In genomic region chr10:122858904-122859641, GRCm38 (mm10) we compare ENCODE assay signal across 10 mouse cellular contexts.
A peak's percentile ranks its signal among the peaks of the same experiment; 100 is the strongest.
DNase-seq lines count a peak whose midpoint lies in the region; ATAC-seq and TF ChIP-seq lines count a peak whose summit lies in the region.
"Had no signal": no experiment of that assay in that cellular context is flagged by ENCODE, and none has a peak within 500 bp of the region (broad histone marks: within the 10 kb centered on the region; RNA-seq: fewer than 3 reads in every experiment).

No protein-coding gene starts in this region.

- WGBS in heart, embryonic 16.5 days, result 50% methylated on average over 8 of the region's 8 CpGs
- 76% methylated on average over 8 of the region's 8 CpGs for WGBS in liver, adult 2 months
- WGBS in liver, embryonic 12.5 days (ENCODE audit: insufficient replicate concordance), result 67% methylated on average over 8 of the region's 8 CpGs
- WGBS in intestine, embryonic 14.5 days, result 74% methylated on average over 8 of the region's 8 CpGs
- WGBS in thymus, adult 2 months, result 96% methylated on average over 8 of the region's 8 CpGs

- no peaks in the 10 kb centered on the region for H3K9me3 ChIP-seq in heart, embryonic 16.5 days (replicated peaks; ENCODE audit: control insufficient read depth, low read length)
- no peaks in the 10 kb centered on the region for H3K9me3 ChIP-seq in liver, embryonic 12.5 days (replicated peaks)
- H3K9me3 ChIP-seq in intestine, embryonic 14.5 days (ENCODE audit: control insufficient read depth, low read length), result no peaks in the 10 kb centered on the region

- no peaks in the 10 kb centered on the region for H3K79me2 ChIP-seq in liver, adult 2 months (ENCODE audit: control insufficient read depth, insufficient read depth, low read length)

- no peak for ATAC-seq in heart, embryonic 16.5 days (replicated peaks; ENCODE audit: extremely low read depth, insufficient read depth, low FRiP score)
- no peak for ATAC-seq in liver, embryonic 12.5 days
- no peak for ATAC-seq in intestine, embryonic 14.5 days (replicated peaks; ENCODE audit: low FRiP score, low TSS enrichment, low read depth)
- ATAC-seq: CD4-positive, CD25-positive, alpha-beta regulatory T cell, adult 4 months had no signal

- no peaks in the 10 kb centered on the region for H3K27me3 ChIP-seq in heart, embryonic 16.5 days (ENCODE audit: control insufficient read depth, insufficient read depth, low read length)
- H3K27me3 ChIP-seq in liver, adult 2 months (ENCODE audit: control insufficient read depth, insufficient read depth, low read length), result no peaks in the 10 kb centered on the region
- no peaks in the 10 kb centered on the region for H3K27me3 ChIP-seq in liver, embryonic 12.5 days (replicated peaks)
- H3K27me3 ChIP-seq in intestine, embryonic 14.5 days (replicated peaks; ENCODE audit: control insufficient read depth, insufficient read depth, low read length), result no peaks in the 10 kb centered on the region
- no peaks in the 10 kb centered on the region for H3K27me3 ChIP-seq in thymus, adult 2 months (ENCODE audit: control insufficient read depth, insufficient read depth, low read length)

- H3K27ac ChIP-seq in heart, embryonic 16.5 days (ENCODE audit: low read length), result peak overlapping the region; percentile 69
- no peak overlapping the region for H3K27ac ChIP-seq in liver, adult 2 months (replicated peaks; ENCODE audit: insufficient read depth, low read depth, low read length)
- H3K27ac ChIP-seq in liver, embryonic 12.5 days, result no peak overlapping the region
- H3K27ac ChIP-seq in intestine, embryonic 14.5 days (ENCODE audit: low read depth), result peak overlapping the region; percentile 69; the same call in 1 of the 2 replicates
- H3K27ac ChIP-seq in thymus, adult 2 months (ENCODE audit: control insufficient read depth, insufficient read depth, low read length), result no peak overlapping the region
- H3K27ac ChIP-seq: liver, embryonic 14.5 days had no signal

- H3K4me3 ChIP-seq in heart, embryonic 16.5 days (ENCODE audit: low read length), result no peak overlapping the region
- no peak overlapping the region for H3K4me3 ChIP-seq in liver, adult 2 months (ENCODE audit: insufficient read depth, low read depth, low read length)
- H3K4me3 ChIP-seq in liver, embryonic 12.5 days, result no peak overlapping the region
- no peak overlapping the region for H3K4me3 ChIP-seq in intestine, embryonic 14.5 days (ENCODE audit: low read depth, low read length)
- H3K4me3 ChIP-seq in thymus, adult 2 months (ENCODE audit: control insufficient read depth, insufficient read depth, low read length), result no peak overlapping the region

- H3K36me3 ChIP-seq in heart, embryonic 16.5 days (ENCODE audit: control insufficient read depth, insufficient read depth), result no peaks in the 10 kb centered on the region
- no peaks in the 10 kb centered on the region for H3K36me3 ChIP-seq in liver, adult 2 months (ENCODE audit: control insufficient read depth, insufficient read depth, low read length)
- no peaks in the 10 kb centered on the region for H3K36me3 ChIP-seq in liver, embryonic 12.5 days
- no peaks in the 10 kb centered on the region for H3K36me3 ChIP-seq in intestine, embryonic 14.5 days (ENCODE audit: control insufficient read depth, insufficient read depth, low read length)
- H3K36me3 ChIP-seq in thymus, adult 2 months (ENCODE audit: control insufficient read depth, insufficient read depth, low read length), result peaks cover 15% of the 10 kb centered on the region

- no peak for TF ChIP-seq POLR2A in liver, adult 2 months (IDR thresholded peaks at IDR 0.05; ENCODE audit: extremely low read depth, insufficient read depth, low read length)
- no peak for TF ChIP-seq POLR2A in thymus, adult 2 months (IDR thresholded peaks at IDR 0.05; ENCODE audit: control insufficient read depth, extremely low read depth, insufficient read depth, low read length, poor library complexity)

- H3K9ac ChIP-seq in heart, embryonic 16.5 days (ENCODE audit: low read length), result no peak overlapping the region
- no peak overlapping the region for H3K9ac ChIP-seq in liver, adult 2 months (ENCODE audit: low read depth, low read length)
- H3K9ac ChIP-seq in liver, embryonic 12.5 days, result no peak overlapping the region
- H3K9ac ChIP-seq in intestine, embryonic 14.5 days (ENCODE audit: low read length), result no peak overlapping the region
- H3K9ac ChIP-seq: liver, embryonic 14.5 days had no signal

- peaks cover 38% of the 10 kb centered on the region for H3K4me1 ChIP-seq in heart, embryonic 16.5 days (ENCODE audit: control insufficient read depth, insufficient read depth, low read length)
- H3K4me1 ChIP-seq in liver, adult 2 months (ENCODE audit: control insufficient read depth, insufficient read depth, low read length), result no peaks in the 10 kb centered on the region
- H3K4me1 ChIP-seq in liver, embryonic 12.5 days, result peaks cover 15% of the 10 kb centered on the region; the same call in 1 of the 2 replicates
- peaks cover 13% of the 10 kb centered on the region for H3K4me1 ChIP-seq in intestine, embryonic 14.5 days (replicated peaks; ENCODE audit: control insufficient read depth, insufficient read depth, low read length)
- H3K4me1 ChIP-seq in thymus, adult 2 months (replicated peaks; ENCODE audit: control insufficient read depth, insufficient read depth, low read length), result peaks cover 6% of the 10 kb centered on the region; the same call in 1 of the 2 replicates

- no peak overlapping the region for H3K4me2 ChIP-seq in heart, embryonic 16.5 days (ENCODE audit: low read depth, low read length)
- H3K4me2 ChIP-seq in liver, embryonic 12.5 days, result no peak overlapping the region
- H3K4me2 ChIP-seq in intestine, embryonic 14.5 days (ENCODE audit: low read length), result no peak overlapping the region

- no peak for DNase-seq in heart, adult 9 months (ENCODE audit: low spot score in 2 of 2)
- DNase-seq in liver, adult 2 months (ENCODE audit: extremely low read depth, low read depth, low spot score), result peak; percentile 29
- DNase-seq in intestine, embryonic 14.5 days (ENCODE audit: low spot score), result no peak
- peak; percentile 30 to 67 for DNase-seq in lung, postnatal 4 days
- no peak for DNase-seq in thymus, adult 2 months
- DNase-seq: adrenal gland, postnatal 10 days had no signal

- TF ChIP-seq CTCF in liver, adult 2 months (IDR thresholded peaks at IDR 0.05; ENCODE audit: low read depth, low read length), result no peak
- no peak for TF ChIP-seq CTCF in thymus, adult 2 months (IDR thresholded peaks at IDR 0.05; ENCODE audit: borderline replicate concordance, control insufficient read depth, extremely low read depth, insufficient read depth, low read length, poor library complexity)

Comparison
In these comparisons a context has a peak if more than half of its experiments do, and no peak if none do; other contexts are left out.
1. H3K27ac ChIP-seq: peak in heart, embryonic 16.5 days (single experiment) and intestine, embryonic 14.5 days (single experiment); none in liver, adult 2 months (single experiment), liver, embryonic 12.5 days (single experiment) and thymus, adult 2 months (single experiment).
2. DNase-seq: peak in liver, adult 2 months (single experiment) and lung, postnatal 4 days (2 of 2); none in heart, adult 9 months (0 of 2), intestine, embryonic 14.5 days (single experiment) and thymus, adult 2 months (single experiment).